Mouse (Mus musculus) heart, adult 2 months (tissue): ENCODE data around the gene Asxl1.

Experiments
- CTCF ChIP-seq: fragments of 200-600 bp; IDR thresholded peaks from 2 replicates; pipeline ENCODE4 v1.8.1; 2022; ENCODE audit warnings: antibody characterized with exemption, mild to moderate bottlenecking, moderate library complexity
- POLR2A ChIP-seq: fragments of 200-500 bp; IDR thresholded peaks from 2 replicates; pipeline ENCODE4 v1.6.1; 2011; ENCODE audit warnings: mild to moderate bottlenecking, low read depth, low read length, control low read depth; ENCODE audit not compliant: insufficient read depth

- TF ChIP-seq CTCF (no peak), POLR2A (no peak)
Measured at GRCm38 (mm10) chr2:153432492-153432891, 86.9 kb downstream of the Asxl1 start.
